Mouse (Mus musculus) testis, adult 2 months (tissue): ENCODE results near the gene Klhl5.

Experiments used
- CTCF ChIP-seq: fragments of 200-500 bp; IDR thresholded peaks from 2 replicates; pipeline ENCODE4 v1.5.1; 2012; ENCODE audit warnings: low read depth, mild to moderate bottlenecking, inconsistent platforms, low read length, moderate library complexity; ENCODE audit not compliant: control insufficient read depth, insufficient read depth, insufficient replicate concordance
- POLR2A ChIP-seq: fragments of 200-500 bp; IDR thresholded peaks from 2 replicates; pipeline ENCODE4 v1.6.1; 2012; ENCODE audit warnings: low read depth, mild to moderate bottlenecking, inconsistent platforms, low read length, moderate library complexity; ENCODE audit not compliant: control insufficient read depth

GRCm38 (mm10) chr5:65157412-65158381 lies 50.4 kb downstream of the Klhl5 start:
- TF ChIP-seq POLR2A = no peak
- TF ChIP-seq CTCF = no peak
